Mouse (Mus musculus) hematopoietic stem cell, adult 5-6 weeks (primary cell): ENCODE measurements around the gene Rap1gap2. TPM values are rescaled to one million over a fixed set of nuclear protein-coding genes. Genes with fewer than 3 reads are reported as not detected.

Experiments
- ATAC-seq, 2 experiments: fragments of 125-278 bp in 1 of 2; replicated peaks in 1 of 2; 2 replicates each; pipeline ENCODE4 v1.8.0; 2016 to 2017; ENCODE audit warnings: inconsistent platforms in 2 of 2, mild to moderate bottlenecking in 2 of 2, moderate number of reproducible peaks in 2 of 2, low read depth in 1 of 2, moderate TSS enrichment in 1 of 2; ENCODE audit not compliant: low FRiP score in 2 of 2, poor library complexity in 2 of 2, severe bottlenecking in 2 of 2, insufficient read depth in 1 of 2, low TSS enrichment in 1 of 2
- total RNA-seq: library from RNA; stranded (forward); fragments of 172-1452, 232-1000 nt; gene quantifications from 2 replicates; pipeline ENCODE4 v1.2.3, GENCODE M21; 2017

The Rap1gap2 gene
- total RNA-seq, 1 experiment from 2014 or later = 2.1 TPM

GRCm38 (mm10) chr11:74631880-74632789 is 21.4 kb upstream of the Rap1gap2 start:
- ATAC-seq = no peak

GRCm38 (mm10) chr11:74627481-74627880 is 16.8 kb upstream of the Rap1gap2 start:
- ATAC-seq = no peak

DNA sequence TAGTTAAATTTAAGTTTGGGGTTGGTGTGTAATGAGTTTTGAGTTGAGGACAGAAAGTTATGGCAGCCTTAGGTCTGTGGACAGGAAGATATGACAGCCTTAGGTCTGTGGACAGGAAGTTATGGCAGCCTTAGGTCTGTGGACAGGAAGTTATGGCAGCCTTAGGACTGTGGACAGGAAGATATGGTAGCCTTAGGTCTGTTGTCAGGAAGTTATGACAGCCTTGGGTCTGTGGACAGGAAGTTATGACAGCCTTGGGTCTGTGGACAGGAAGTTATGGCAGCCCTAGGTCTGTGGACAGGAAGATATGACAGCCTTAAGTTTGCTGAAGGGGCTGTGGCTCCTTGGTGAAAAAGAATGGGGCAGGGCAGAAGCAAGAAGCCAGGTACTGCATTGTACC is 14.6 kb upstream of the Rap1gap2 start:
- ATAC-seq = peak; percentile 27 to 51; a peak in 2 of 4 replicates

- no peak for ATAC-seq
Observed at GRCm38 (mm10) chr11:74623693-74624092, 13.0 kb upstream of the Rap1gap2 start.

- ATAC-seq = no peak; a peak in 1 of 4 replicates
Observed at GRCm38 (mm10) chr11:74621974-74622669, 11.4 kb upstream of the Rap1gap2 start.

DNA sequence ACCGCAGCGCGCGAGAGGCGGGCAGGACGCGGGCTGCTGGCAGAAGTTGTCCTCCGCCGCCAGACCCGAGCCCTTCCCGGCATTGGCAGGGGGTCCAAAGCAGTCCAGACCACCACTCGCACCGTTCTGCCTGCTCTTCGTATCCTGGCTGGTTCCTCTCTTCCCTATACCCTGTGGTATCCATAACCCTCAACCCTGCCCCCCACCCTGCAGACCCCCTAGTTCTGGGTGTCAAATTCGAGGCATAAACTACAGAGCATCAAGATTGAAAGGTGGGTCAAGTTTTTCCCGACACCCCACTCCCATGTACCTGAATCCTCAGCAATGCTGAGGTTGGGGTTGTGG is 9.2 kb upstream of the Rap1gap2 start:
- no peak for ATAC-seq

GRCm38 (mm10) chr11:74619201-74619955 is 8.7 kb upstream of the Rap1gap2 start, which contains the start of gene Ccdc92b:
TSS of gene Ccdc92b (plus strand) at chr11:74619605.
- peak; percentile 90 to 92 for ATAC-seq

DNA sequence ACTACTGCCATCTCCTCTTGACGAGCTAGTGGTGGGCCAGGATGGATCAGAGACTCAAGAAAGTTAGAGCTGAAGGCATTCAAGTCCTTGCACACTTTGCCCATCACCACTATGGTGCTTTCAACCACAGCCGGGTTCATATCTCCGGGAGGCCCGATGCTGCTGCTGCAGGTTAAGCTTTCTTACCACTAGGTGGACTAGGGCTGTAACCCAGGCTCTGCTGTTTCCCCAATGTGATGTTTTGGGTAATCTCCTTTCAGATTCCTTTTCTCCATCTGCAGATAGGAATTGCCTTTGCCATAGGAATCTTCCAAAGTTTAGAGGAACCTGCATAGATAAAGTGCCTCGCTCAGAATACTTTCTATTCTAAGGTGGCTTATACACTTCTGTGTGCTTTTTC is 4.9 kb upstream of the Rap1gap2 start:
- no peak for ATAC-seq

DNA sequence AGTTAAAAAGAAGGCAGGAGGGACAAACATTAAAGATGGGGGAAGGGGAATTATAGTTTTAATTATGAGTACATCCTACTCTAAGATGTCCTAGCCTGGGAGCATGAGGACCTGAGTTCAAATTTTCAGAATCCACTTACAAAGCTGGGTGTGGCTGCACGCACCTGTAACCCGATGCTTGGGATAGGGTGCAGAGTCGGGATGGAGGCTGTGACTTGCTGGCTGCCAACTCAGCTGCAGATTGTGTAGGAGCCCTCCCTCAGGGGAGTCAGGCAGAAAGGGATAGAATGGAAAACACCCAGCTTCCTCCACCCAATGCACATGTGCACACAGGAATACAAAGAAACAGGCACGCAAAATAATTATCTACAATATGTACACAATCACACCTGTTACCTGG is 2.7 kb upstream of the Rap1gap2 start:
- no peak for ATAC-seq

DNA sequence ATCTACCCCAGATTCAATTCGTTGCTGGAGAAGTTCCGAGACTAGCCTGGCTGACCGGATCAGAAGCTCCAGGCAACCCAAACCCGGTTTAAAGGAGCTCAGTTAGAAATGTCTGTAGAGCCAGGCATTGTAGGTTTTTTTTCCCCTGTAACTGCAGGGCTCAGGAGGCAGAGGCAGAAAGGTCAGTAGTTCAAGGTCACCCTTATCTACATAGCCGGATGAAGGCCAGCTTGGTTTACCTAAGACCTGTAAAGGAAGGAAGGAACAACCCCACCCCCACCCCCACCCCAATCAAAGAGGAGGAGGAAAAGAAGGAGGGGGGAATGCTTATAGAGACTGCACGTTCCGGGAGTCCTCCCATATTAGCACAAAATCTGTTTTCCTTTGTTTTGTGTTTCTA is 722 bp upstream of the Rap1gap2 start:
- no peak for ATAC-seq

DNA sequence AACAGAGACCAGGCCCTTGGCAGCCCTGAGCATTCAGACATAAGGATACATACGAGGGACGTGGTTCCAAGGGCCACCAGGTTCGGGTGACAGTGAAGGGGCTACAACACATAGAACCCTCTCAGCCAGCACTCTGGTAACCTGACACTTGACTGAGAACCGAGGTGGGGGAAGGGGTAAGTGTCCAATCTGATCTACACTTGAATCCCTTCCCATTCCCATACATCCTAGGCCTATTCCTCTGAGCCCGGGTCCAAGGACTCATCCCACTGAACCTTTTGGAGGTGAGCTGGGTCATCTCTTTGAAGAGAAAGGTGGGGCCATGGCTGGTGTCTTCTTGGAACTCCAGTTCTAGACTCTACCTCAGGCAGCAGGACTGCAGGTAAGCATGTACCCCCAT is 647 bp downstream of the Rap1gap2 start:
- no peak for ATAC-seq

DNA sequence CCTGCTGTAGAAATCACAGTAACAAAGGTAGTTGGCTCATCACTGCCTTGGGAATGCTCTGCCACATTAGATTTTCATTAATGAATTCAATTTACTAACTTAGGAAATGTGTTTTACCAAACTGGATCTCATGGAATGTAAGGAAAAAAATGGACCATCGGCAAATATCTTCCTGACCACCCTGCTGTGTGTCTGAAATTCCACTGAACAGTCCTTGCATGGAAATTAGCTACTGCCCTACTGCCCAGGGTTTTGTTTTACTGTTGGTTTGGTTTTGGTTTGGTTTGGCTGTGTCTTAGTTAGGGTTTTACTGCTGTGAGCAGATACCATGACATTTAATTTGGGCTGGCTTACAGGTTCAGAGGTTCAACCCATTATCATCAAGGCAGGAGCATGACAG is 8.4 kb downstream of the Rap1gap2 start:
- ATAC-seq = no peak

GRCm38 (mm10) chr11:74597990-74598337 is 12.8 kb downstream of the Rap1gap2 start:
- ATAC-seq = no peak

DNA sequence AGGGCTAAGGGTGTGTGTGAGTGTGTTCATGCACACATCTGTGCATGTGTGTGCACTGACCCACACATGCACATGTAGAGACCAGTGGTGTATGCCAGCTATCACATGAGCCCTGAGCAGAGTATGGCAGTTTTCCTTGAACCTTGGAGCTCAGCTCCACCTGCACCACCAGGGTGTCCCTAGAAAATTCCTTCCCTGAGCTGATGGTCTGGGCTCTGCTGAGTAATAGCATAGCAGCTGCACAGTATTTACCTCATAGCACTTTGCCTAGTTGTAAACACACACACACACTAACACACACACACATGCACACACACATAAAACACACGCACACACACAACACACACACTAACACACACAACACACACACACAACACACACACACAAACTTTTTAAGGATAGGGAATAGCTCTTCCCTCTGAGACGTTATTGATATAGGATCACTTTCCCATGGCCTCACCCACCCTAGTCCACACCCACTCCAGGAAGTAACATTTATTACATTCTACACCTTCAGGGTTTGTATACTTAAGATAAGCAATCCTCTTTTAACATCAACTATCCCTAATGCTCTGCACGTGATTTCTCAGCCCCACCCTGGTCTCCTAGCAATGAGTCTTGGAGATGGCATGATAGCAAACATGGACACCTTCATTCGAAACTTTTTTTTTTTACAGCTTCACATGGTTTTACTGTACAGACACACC is 13.3 kb downstream of the Rap1gap2 start:
- no peak for ATAC-seq

GRCm38 (mm10) chr11:74592246-74592645 is 18.5 kb downstream of the Rap1gap2 start:
- no peak for ATAC-seq

DNA sequence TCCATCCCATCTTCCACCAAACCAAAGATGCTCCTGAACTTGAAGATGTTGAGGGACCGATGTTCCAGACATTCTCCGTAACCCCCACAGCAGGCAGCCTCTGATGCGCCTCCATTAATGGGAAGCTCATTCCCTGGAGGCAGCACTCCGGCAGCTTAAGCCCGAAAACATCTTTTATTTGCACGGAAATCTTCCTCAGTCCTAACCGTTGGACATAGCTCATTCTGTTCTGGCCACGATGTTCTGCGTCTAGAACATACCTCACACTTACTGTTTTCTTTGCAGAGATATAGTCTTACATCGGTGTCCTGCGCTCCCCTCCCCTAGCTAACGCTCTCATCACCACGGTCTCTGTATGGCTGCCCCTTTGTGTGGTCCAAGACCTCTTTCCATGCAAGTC is 20.0 kb downstream of the Rap1gap2 start:
- no peak for ATAC-seq

DNA sequence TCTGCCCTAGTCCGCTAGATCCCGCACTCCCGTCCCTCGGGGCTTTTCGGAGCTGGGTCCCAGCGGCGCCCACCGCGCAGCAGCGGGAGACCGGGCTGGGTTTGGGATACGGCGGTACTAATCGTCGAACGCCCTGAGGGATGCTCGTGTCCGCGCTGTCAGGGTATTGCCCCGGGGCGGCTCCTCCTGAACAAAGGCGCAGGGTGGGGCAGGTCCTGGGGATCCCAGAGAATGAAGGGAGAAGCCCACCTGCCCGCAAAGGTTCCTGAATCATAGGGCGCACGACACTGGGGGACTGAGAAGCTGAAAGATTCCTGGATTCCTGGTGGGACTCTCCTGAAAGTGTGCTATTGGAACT is 20.5 kb downstream of the Rap1gap2 start:
- ATAC-seq = no peak
